Mouse (Mus musculus) limb, embryonic 10.5 days (tissue): Measurements from ENCODE around the gene Taok3. TPM values are rescaled to one million over a fixed set of nuclear protein-coding genes. Genes with fewer than 3 reads are reported as not detected.
"Not testable (repeated sequence)": the region's sequence is repeated elsewhere in the genome, so short reads cannot be mapped to it uniquely, and the experiment has no call there.

Experiments used
- DNase-seq: peaks from one replicate; pipeline ENCODE4 v3.0.0-alpha.2; 2017; ENCODE audit warnings: low spot score
- H3K27ac ChIP-seq: fragments of 300-500 bp; sonication (generic); 2 replicates; pipeline ENCODE4 v1.5.1; 2016; ENCODE audit warnings: mild to moderate bottlenecking
- H3K27me3 ChIP-seq: fragments of 300-500 bp; sonication (generic); 2 replicates; pipeline ENCODE4 v1.6.1; 2016; ENCODE audit warnings: low read depth, mild to moderate bottlenecking; ENCODE audit not compliant: poor library complexity, severe bottlenecking
- H3K36me3 ChIP-seq: fragments of 300-500 bp; sonication (generic); 2 replicates; pipeline ENCODE4 v1.6.1; 2016; ENCODE audit warnings: mild to moderate bottlenecking, moderate library complexity
- H3K4me1 ChIP-seq: fragments of 300-500 bp; sonication (generic); 2 replicates; pipeline ENCODE4 v1.6.1; 2016
- H3K4me3 ChIP-seq: fragments of 300-500 bp; sonication (generic); 2 replicates; pipeline ENCODE4 v1.5.1; 2016; ENCODE audit warnings: mild to moderate bottlenecking, moderate library complexity
- H3K9me3 ChIP-seq: fragments of 300-500 bp; sonication (generic); replicated peaks from 2 replicates; pipeline ENCODE4 v1.6.1; 2016; ENCODE audit warnings: mild to moderate bottlenecking
- WGBS: fragments of 180-500 bp; shearing (Covaris S2); methylation state at CpG from one replicate; pipeline ENCODE4 v1.1.7; 2016; 5-methylcytosine and 5-hydroxymethylcytosine counted together
- polyA plus RNA-seq: library from polyadenylated mRNA; unstranded; fragments of >200 nt; fragmentation: Nextera tagmentation; extraction: Ambion mirVana; gene quantifications from 2 replicates; pipeline ENCODE4 v1.2.1, GENCODE M21; 2016

Taok3 gene
- polyA plus RNA-seq, 1 experiment from 2014 or later: 6.2 TPM

DNA sequence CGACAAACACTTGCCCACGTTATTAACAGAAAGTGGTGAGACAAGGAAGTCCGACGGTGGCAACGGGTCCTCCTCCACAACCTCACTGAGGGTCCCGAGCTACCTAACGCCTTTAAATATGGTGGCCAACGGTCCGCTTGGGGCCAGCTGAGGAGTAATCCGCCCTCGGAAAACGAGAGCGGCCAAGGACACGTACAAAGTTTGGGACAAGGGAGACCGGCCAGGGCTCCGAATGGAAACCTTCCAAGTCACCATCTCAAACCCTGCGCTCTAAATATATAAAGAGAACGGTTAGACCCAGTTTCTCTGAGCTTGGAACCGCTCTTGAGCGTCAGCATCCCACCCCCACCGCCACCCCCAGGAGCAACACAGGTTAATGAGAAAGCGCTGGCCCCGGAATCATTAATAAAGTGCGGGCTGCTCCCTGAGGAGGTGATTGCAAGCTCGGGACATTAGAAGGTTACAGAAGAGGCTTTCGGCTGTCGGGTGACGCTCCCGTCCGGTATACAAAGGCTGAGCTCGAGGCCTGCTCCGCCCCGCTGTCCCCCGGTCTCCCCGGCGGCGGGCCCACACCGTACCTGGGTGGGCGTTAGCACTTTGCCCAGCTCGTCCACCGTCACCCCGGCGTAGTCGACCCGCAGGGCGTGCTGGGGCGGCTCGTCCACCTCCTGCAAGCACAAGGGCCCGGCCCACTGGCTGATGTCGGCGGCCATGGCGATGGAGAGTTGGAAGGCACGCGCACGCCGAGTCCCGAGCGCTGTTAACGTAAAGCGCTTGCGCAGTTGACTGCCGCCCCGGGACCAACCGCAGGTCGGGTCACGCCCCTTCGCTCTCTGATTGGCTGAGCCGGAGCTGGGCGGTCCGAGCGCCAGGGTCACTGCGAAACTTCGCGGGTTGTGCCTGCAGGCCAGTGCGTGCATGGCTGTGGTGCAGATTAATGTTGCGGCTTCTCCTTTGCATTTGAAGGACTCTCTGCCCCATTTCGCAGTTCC lies 167.2 kb downstream of the Taok3 start, which contains the start of gene Pebp1:
TSS of gene Pebp1 (minus strand) at position 795 of the 992 bp plus-strand sequence.
- DNase-seq: peak; percentile 94
- whole genome bisulfite sequencing: under 1% methylated on average over 77 of the region's 77 CpGs
- Histone ChIP-seq H3K9me3 (no peaks in the 10 kb centered on the region), H3K4me3 (peak within 1 kb of the TSS; percentile 75), H3K27me3 (no peaks in the 10 kb centered on the region), H3K36me3 (peaks cover 35% of the 10 kb centered on the region), H3K27ac (peak within 1 kb of the TSS; percentile 94), H3K4me1 (peaks cover 20% of the 10 kb centered on the region)

DNA sequence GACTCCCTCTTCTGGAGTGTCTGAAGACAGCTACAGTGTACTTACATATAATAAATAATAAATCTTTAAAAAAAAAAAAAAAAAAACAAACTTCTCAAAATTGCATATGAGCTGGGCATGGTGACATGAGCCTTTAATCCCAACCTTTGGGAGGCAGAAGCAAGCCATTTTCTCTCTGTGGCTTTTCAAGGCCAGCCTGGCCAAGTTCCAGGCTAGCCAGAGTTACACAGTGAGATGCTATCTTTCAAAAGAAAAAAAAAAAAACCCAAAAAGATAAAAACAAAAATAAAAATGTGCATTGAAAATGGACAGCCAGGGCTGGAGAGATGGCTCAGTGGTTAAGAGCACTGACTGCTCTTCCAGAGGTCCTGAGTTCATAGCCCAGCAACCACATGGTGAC lies 169.7 kb downstream of the Taok3 start:
- peaks cover 14% of the 10 kb centered on the region for H3K36me3 ChIP-seq
- H3K27ac ChIP-seq: no peak overlapping the region
- H3K4me1 ChIP-seq: peaks cover 20% of the 10 kb centered on the region
- DNase-seq: no peak
- no peak overlapping the region for H3K4me3 ChIP-seq
- H3K9me3 ChIP-seq: no peaks in the 10 kb centered on the region
- no peaks in the 10 kb centered on the region for H3K27me3 ChIP-seq

DNA sequence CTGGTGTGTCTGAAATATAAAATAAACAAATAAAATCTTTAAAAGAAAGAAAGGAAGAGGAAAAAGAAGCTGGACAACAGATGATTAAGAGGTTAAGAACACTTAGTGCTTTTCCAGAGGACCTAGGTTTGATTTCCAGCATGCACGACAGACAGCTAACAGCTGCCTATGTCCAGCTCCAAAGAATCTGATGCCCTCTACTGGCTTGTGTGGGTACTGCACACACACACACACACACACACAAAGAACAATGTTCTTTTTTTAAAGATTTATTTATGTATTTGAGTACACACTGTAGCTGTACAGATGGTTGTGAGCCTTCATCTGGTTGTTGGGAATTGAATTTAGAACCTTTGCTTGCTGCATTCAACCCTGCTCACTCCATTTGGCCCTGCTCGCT lies 170.2 kb downstream of the Taok3 start:
- WGBS: 92% methylated on average over 2 of the region's 2 CpGs
- Histone ChIP-seq H3K27ac (no peak overlapping the region), H3K36me3 (peaks cover 10% of the 10 kb centered on the region), H3K4me1 (peaks cover 20% of the 10 kb centered on the region), H3K27me3 (no peaks in the 10 kb centered on the region), H3K4me3 (no peak overlapping the region), H3K9me3 (no peaks in the 10 kb centered on the region)
- DNase-seq: no peak

DNA sequence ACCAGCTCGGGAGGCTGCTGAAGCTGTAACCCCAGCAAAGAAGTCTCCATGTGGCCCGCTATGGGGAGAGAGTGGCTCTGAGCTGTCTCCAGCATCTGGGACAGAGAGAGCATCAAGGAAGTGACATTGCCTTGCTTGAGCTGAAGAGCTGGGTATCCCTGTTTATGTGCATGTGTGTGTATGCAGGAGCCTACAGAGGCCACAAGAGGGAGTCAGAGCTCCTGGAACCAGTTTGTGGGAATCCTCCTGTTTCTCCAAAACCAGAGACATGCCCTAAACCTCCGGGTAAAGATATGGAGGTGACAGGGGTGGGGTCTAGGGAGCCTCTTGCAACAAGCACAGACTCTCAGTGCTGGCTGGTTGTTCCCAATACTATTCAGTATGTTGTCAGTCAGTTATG lies 171.4 kb downstream of the Taok3 start:
- 84% methylated on average over 3 of the region's 3 CpGs for WGBS
- Histone ChIP-seq H3K4me3 (no peak overlapping the region), H3K4me1 (peaks cover 10% of the 10 kb centered on the region), H3K27ac (no peak overlapping the region), H3K9me3 (no peaks in the 10 kb centered on the region), H3K36me3 (no peaks in the 10 kb centered on the region), H3K27me3 (no peaks in the 10 kb centered on the region)
- DNase-seq: no peak

DNA sequence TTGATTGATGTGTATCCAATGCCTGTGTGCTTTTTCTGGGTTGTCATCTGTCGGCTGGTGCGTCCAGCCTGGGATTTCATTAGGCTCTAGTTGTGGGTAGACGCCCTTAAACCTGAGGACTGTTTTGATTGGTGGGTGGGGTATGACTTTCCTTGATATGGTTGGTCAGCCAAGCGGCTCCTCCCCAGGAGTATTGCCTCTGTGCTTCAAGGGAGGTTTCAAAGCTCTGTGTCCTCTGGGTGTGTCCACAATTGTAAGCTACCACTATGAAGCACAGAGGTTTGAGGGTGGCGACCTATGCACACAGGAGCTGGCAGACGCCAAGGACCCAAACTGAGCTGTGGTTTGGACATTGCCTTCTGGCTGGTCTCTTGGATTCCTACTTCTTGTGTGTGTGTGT lies 172.6 kb downstream of the Taok3 start:
- 83% methylated on average over 6 of the region's 6 CpGs for WGBS
- H3K27me3 ChIP-seq: no peaks in the 10 kb centered on the region
- H3K9me3 ChIP-seq: no peaks in the 10 kb centered on the region
- DNase-seq: no peak
- H3K4me3 ChIP-seq: no peak overlapping the region
- no peak overlapping the region for H3K27ac ChIP-seq
- H3K36me3 ChIP-seq: no peaks in the 10 kb centered on the region
- peaks cover 8% of the 10 kb centered on the region for H3K4me1 ChIP-seq

DNA sequence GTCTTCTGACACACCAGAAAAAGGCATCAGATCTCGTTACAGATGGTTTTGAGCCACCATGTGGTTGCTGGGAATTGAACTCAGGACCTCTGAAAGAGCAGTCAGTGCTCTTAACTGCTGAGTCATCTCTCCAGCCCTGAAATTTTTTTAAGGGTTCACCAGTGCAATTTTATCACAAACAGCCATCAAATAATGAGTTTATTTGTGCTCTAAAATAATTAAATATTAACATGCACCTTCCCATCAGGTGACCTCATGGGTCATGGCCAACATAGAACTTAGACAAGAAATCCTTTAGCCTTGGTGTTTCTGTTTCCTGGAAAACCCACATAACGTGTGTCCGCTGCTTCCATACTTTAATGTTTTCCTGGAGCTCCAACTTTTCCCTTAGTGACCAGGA lies 173.8 kb downstream of the Taok3 start:
- not testable (repeated sequence) for H3K4me3 ChIP-seq, H3K9me3 ChIP-seq, H3K27ac ChIP-seq, H3K4me1 ChIP-seq, H3K36me3 ChIP-seq, DNase-seq, H3K27me3 ChIP-seq
- WGBS: 89% methylated on average over 3 of the region's 3 CpGs

DNA sequence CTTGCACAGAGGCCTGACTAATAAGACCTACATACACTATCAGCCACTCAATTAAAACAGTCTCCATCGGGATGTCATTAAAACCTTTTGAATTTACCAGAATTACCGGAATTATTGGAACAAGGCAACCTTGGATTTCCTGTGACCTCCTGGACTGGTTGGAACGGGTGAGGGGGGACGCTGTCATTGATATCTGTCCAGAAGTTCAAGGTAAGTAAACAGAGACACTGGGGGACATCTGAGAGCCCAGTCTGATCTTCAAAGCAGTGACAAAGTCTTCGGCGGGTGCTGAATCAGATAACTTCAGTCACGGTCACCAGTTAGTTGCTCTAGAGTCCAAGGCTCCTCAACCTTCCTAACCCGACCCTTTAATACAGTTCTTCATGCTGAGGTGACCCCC lies 175.1 kb downstream of the Taok3 start:
- Histone ChIP-seq H3K9me3 (no peaks in the 10 kb centered on the region), H3K36me3 (no peaks in the 10 kb centered on the region), H3K4me1 (no peaks in the 10 kb centered on the region), H3K27ac (no peak overlapping the region), H3K27me3 (no peaks in the 10 kb centered on the region), H3K4me3 (no peak overlapping the region)
- no peak for DNase-seq
- WGBS: 95% methylated on average over 8 of the region's 8 CpGs

DNA sequence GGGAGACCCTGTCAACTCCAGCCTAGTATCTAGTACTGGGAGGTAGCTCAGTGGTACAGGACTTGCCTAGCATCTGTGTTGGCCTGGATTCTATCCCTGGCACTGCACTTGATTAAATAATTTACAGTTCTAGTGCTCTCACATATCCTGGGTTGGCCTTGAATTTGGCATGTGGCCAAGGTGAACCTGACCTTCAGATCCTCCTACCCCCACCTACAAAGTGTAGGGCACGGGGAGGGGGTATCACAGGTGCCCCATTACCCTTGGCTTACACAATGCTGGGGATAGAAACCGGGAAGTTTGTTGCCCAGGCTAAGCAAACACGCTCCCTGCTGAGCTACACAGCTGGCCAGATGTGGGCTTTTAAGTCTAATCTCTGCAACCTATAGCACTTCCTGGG lies 183.0 kb downstream of the Taok3 start:
- H3K4me3 ChIP-seq: no peak overlapping the region
- 78% methylated on average over 3 of the region's 3 CpGs for WGBS
- no peak for DNase-seq
- H3K9me3 ChIP-seq: no peaks in the 10 kb centered on the region
- no peak overlapping the region for H3K27ac ChIP-seq
- no peaks in the 10 kb centered on the region for H3K27me3 ChIP-seq
- H3K36me3 ChIP-seq: no peaks in the 10 kb centered on the region
- no peaks in the 10 kb centered on the region for H3K4me1 ChIP-seq

DNA sequence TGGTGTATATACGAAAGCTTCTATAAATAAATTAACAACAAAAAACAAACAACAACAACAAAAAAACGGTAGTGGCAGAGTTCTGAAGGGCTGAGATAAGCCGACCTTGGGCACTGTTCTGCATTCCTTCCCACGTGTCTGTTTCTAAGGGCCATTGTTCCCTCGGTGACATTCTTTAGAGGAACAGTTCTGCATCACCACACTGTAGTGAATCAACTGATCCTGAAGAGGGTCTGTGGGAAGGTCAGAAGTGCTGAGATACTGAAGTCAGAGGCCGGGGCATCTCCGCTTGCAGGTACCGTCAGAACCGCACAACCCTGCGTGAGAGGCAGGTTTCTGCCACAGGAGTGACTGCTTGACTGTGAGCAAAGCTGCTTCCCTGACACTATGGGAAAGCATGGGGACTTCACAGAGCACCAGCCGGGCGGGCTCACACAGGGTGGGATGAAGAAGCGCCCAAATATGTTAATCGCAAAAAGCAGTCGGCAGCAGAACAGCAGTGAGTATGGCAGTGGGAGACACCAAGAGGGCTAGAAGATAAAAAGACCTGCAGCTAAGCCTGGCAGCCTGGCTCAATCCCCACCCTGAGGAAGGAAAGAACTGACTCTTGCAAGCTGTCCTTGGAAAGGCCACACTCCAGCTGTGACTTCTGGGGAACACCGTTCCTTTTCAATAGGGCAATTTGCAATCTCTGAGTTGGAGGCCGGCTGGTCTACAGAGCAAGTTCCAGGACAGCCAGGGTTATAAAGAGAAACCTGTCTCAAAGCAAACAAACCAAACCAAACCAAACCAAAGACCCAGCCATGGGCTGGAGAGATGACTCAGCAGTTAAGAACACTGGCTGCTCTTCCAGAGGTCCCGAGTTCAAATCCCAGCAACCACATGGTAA lies 184.0 kb downstream of the Taok3 start:
- no peaks in the 10 kb centered on the region for H3K36me3 ChIP-seq
- no peak overlapping the region for H3K4me3 ChIP-seq
- H3K27ac ChIP-seq: no peak overlapping the region
- H3K27me3 ChIP-seq: no peaks in the 10 kb centered on the region
- H3K4me1 ChIP-seq: no peaks in the 10 kb centered on the region
- DNase-seq: no peak
- WGBS: 74% methylated on average over 18 of the region's 18 CpGs
- no peaks in the 10 kb centered on the region for H3K9me3 ChIP-seq

DNA sequence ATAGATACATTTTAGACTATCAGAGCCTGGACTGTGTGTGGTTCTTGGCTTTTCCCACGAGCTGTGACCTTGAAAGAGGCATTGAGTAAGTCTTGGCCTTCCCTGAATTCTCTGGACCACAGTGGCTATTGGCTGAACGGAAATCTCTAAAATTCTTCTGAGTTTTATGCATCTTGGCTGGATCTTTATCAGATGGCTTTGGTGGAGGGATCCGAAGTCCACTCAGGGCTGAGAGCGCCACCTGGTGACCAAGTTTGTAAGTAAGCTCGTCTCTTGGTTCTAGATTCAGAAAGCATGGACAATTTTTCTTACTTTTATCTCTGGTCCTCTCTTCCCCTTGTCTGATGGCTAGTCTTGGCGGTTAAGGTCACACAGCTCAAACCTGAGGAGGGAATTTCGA lies 185.0 kb downstream of the Taok3 start:
- no peaks in the 10 kb centered on the region for H3K36me3 ChIP-seq
- H3K27me3 ChIP-seq: no peaks in the 10 kb centered on the region
- H3K4me3 ChIP-seq: no peak overlapping the region
- H3K27ac ChIP-seq: no peak overlapping the region
- 79% methylated on average over 7 of the region's 7 CpGs for WGBS
- no peaks in the 10 kb centered on the region for H3K9me3 ChIP-seq
- no peaks in the 10 kb centered on the region; the same call in 1 of the 2 replicates for H3K4me1 ChIP-seq
- DNase-seq: peak; percentile 54

DNA sequence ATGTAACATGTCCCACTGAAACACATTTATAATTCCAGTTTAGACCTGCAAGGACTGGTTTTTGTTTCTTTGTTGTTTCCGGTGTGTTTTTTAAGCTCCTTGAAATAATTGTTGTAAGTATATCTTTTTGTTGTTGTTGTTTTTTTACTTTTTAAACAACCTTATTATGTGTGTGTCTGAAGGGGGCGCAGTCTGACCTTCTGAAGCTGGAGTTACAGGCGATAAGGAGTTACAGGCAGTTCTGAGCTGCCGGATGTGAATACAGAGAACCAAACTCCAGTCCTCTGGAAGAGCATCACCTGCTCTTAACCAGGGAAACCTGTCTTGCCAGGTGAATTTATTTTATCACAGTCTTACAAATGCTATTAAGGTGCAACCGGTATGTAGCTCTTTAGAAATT lies 185.8 kb downstream of the Taok3 start:
- 92% methylated on average over 5 of the region's 5 CpGs for WGBS
- no peak for DNase-seq
- Histone ChIP-seq H3K27ac (no peak overlapping the region), H3K9me3 (no peaks in the 10 kb centered on the region), H3K36me3 (no peaks in the 10 kb centered on the region), H3K27me3 (no peaks in the 10 kb centered on the region), H3K4me1 (no peaks in the 10 kb centered on the region; the same call in 1 of the 2 replicates), H3K4me3 (no peak overlapping the region)

DNA sequence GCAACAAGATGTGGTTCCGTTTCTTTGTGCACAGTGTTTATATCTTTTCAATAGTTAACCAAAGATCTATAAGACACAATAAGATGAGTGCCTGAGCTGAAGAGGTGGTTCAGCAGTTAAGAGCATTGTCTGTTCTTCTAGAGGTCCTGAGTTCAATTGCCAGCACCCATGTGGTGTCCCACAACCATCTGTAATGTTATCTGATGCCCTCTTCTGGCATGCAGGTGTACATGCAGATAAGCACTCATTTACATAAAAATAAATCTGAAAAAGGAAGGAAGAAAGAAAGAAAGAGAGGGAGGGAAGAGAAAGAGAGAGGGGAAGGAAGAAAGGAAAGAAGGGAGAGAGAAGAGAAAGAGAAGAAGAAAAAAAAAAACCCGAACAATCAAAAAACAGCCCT lies 186.9 kb downstream of the Taok3 start:
- no peak overlapping the region for H3K4me3 ChIP-seq
- 96% methylated on average over 2 of the region's 2 CpGs for WGBS
- DNase-seq: no peak
- no peaks in the 10 kb centered on the region for H3K9me3 ChIP-seq
- H3K27me3 ChIP-seq: no peaks in the 10 kb centered on the region
- H3K36me3 ChIP-seq: no peaks in the 10 kb centered on the region
- no peak overlapping the region for H3K27ac ChIP-seq
- H3K4me1 ChIP-seq: no peaks in the 10 kb centered on the region; the same call in 1 of the 2 replicates

DNA sequence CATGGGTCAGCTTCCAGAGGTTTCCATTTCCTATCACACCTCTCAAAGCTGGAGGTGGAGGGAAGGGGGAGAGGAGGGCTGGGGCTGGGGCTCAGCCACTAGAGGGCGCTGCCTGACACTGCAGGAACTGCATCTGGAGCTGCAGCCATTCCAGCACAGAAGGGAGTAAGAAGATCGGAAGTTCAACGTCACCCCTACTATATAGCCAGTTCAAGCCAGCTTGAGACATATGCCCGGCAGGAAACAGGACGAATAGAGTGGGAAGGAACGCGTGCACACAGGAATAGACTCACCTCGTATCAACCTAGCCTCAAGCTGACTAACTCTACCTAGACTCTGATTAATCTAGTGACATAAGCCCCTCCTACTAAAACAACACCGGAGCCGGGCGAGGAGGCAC lies 187.8 kb downstream of the Taok3 start:
- H3K9me3 ChIP-seq: no peaks in the 10 kb centered on the region
- DNase-seq: peak; percentile 79
- H3K4me1 ChIP-seq: no peaks in the 10 kb centered on the region; the same call in 1 of the 2 replicates
- H3K27me3 ChIP-seq: no peaks in the 10 kb centered on the region
- H3K4me3 ChIP-seq: no peak overlapping the region
- 41% methylated on average over 11 of the region's 11 CpGs for WGBS
- H3K27ac ChIP-seq: no peak overlapping the region
- H3K36me3 ChIP-seq: no peaks in the 10 kb centered on the region
